Mouse (Mus musculus) myocyte (in vitro differentiated cells): ENCODE results near the gene Rad23a. TPM values are rescaled to one million over a fixed set of nuclear protein-coding genes. Genes with fewer than 3 reads are reported as not detected.

Experiments used
- H3K27me3 ChIP-seq: one replicate; pipeline ENCODE4 v1.6.1; 2011; ENCODE audit not compliant: control insufficient read depth, insufficient read depth, insufficient read length
- H3K36me3 ChIP-seq: one replicate; pipeline ENCODE4 v1.6.1; 2011; ENCODE audit not compliant: control insufficient read depth, insufficient read depth
- H3K4me2 ChIP-seq: one replicate; pipeline ENCODE4 v1.6.1; 2011; ENCODE audit warnings: low read depth, control low read depth
- H3K4me3 ChIP-seq: one replicate; pipeline ENCODE4 v1.5.1; 2011; ENCODE audit warnings: mild to moderate bottlenecking, control low read depth, moderate library complexity
- H3K79me2 ChIP-seq: one replicate; pipeline ENCODE4 v1.6.1; 2011; ENCODE audit not compliant: control insufficient read depth, insufficient read depth
- H3ac ChIP-seq: one replicate; pipeline ENCODE4 v1.6.1; 2011; ENCODE audit not compliant: control insufficient read depth, insufficient read length
- CEBPB ChIP-seq: IDR thresholded peaks from 2 replicates; pipeline ENCODE4 v1.6.1; 2011; ENCODE audit warnings: mild to moderate bottlenecking, moderate library complexity; ENCODE audit not compliant: poor library complexity, insufficient read depth, severe bottlenecking
- E2F4 ChIP-seq: IDR thresholded peaks from one replicate; pipeline ENCODE4 v1.6.1; 2011; ENCODE audit warnings: mild to moderate bottlenecking, control low read depth, moderate library complexity; ENCODE audit not compliant: insufficient read depth
- MAX ChIP-seq: IDR thresholded peaks from one replicate; pipeline ENCODE4 v1.6.1; 2011; ENCODE audit warnings: low read depth, mild to moderate bottlenecking, control low read depth
- MYOD1 ChIP-seq, 3 experiments: IDR thresholded peaks; one replicate each; pipeline ENCODE4 v1.6.1; 2011; ENCODE audit warnings: control low read depth in 2 of 3, low read depth in 2 of 3, mild to moderate bottlenecking in 2 of 3, moderate library complexity in 1 of 3; ENCODE audit not compliant: insufficient read length in 2 of 3, control insufficient read depth in 1 of 3
- MYOG ChIP-seq, 3 experiments: IDR thresholded peaks; one replicate each; pipeline ENCODE4 v1.6.1; 2011; ENCODE audit warnings: control low read depth in 2 of 3, low read depth in 2 of 3, mild to moderate bottlenecking in 2 of 3; ENCODE audit not compliant: insufficient read length in 2 of 3, control insufficient read depth in 1 of 3, insufficient read depth in 1 of 3
- POLR2A ChIP-seq: IDR thresholded peaks from one replicate; pipeline ENCODE4 v1.6.1; 2011; ENCODE audit warnings: low read depth, mild to moderate bottlenecking, control low read depth, moderate library complexity; ENCODE audit not compliant: insufficient read length
- POLR2AphosphoS2 ChIP-seq: IDR thresholded peaks from one replicate; pipeline ENCODE4 v1.6.1; 2011; ENCODE audit warnings: low read depth, control low read depth; ENCODE audit not compliant: insufficient read length
- REST ChIP-seq: IDR thresholded peaks from one replicate; pipeline ENCODE4 v1.6.1; 2011; ENCODE audit warnings: mild to moderate bottlenecking, control low read depth, moderate library complexity; ENCODE audit not compliant: insufficient read depth, insufficient read length
- SRF ChIP-seq: IDR thresholded peaks from one replicate; pipeline ENCODE4 v1.6.1; 2011; ENCODE audit warnings: low read depth; ENCODE audit not compliant: control insufficient read depth, insufficient read length
- TCF12 ChIP-seq: IDR thresholded peaks from one replicate; pipeline ENCODE4 v1.6.1; 2011; ENCODE audit warnings: mild to moderate bottlenecking, control low read depth; ENCODE audit not compliant: poor library complexity, insufficient read depth, severe bottlenecking
- TCF3 ChIP-seq: IDR thresholded peaks from one replicate; pipeline ENCODE4 v1.6.1; 2011; ENCODE audit warnings: low read depth, control low read depth; ENCODE audit not compliant: insufficient read length
- USF1 ChIP-seq: IDR thresholded peaks from one replicate; pipeline ENCODE4 v1.6.1; 2011; ENCODE audit warnings: low read depth, mild to moderate bottlenecking, control low read depth, moderate library complexity
- polyA plus RNA-seq: library from polyadenylated mRNA; unstranded; fragments of >200 nt; fragmentation: generic; extraction: Trizol; gene quantifications from one replicate; pipeline ENCODE4 v1.2.1, GENCODE M21; 2012; ENCODE audit warnings: missing spikeins

Rad23a gene
- polyA plus RNA-seq, 1 experiment: 139 TPM

- Histone ChIP-seq H3K36me3 (no peaks in the 10 kb centered on the region), H3K4me3 (no peak overlapping the region), H3K4me2 (peak overlapping the region; percentile 18), H3K27me3 (no peaks in the 10 kb centered on the region), H3K79me2 (peaks cover 89% of the 10 kb centered on the region), H3ac (no peak overlapping the region)
- TF ChIP-seq CEBPB (no peak), MYOD1 (IDR thresholded peaks at IDR 0.05; ENCODE audit: control insufficient read depth in 1 of 3, insufficient read length in 2 of 3, low read depth in 2 of 3) (no peak), POLR2AphosphoS2 (no peak), TCF3 (no peak), SRF (no peak), TCF12 (no peak), E2F4 (no peak), MAX (no peak), REST (no peak), POLR2A (no peak), MYOG (IDR thresholded peaks at IDR 0.05; ENCODE audit: control insufficient read depth in 1 of 3, insufficient read depth in 1 of 3, insufficient read length in 2 of 3, low read depth in 2 of 3) (no peak), USF1 (no peak)
Measured at GRCm38 (mm10) chr8:84789345-84789744, 51.1 kb downstream of the Rad23a start.

GRCm38 (mm10) chr8:84788896-84789295 is 51.6 kb downstream of the Rad23a start:
- Histone ChIP-seq H3K4me2 (no peak overlapping the region), H3K4me3 (no peak overlapping the region), H3ac (no peak overlapping the region), H3K27me3 (no peaks in the 10 kb centered on the region), H3K36me3 (no peaks in the 10 kb centered on the region), H3K79me2 (peaks cover 89% of the 10 kb centered on the region)
- TF ChIP-seq MAX (no peak), MYOG (IDR thresholded peaks at IDR 0.05; ENCODE audit: control insufficient read depth in 1 of 3, insufficient read depth in 1 of 3, insufficient read length in 2 of 3, low read depth in 2 of 3) (no peak), USF1 (no peak), MYOD1 (IDR thresholded peaks at IDR 0.05; ENCODE audit: control insufficient read depth in 1 of 3, insufficient read length in 2 of 3, low read depth in 2 of 3) (no peak), TCF12 (no peak), CEBPB (no peak), SRF (no peak), E2F4 (no peak), POLR2AphosphoS2 (no peak), POLR2A (no peak), REST (no peak), TCF3 (no peak)

GRCm38 (mm10) chr8:84787523-84788302 is 52.8 kb downstream of the Rad23a start:
- H3K27me3 ChIP-seq: no peaks in the 10 kb centered on the region
- TF ChIP-seq E2F4 (no peak), CEBPB (no peak), USF1 (no peak), SRF (no peak), REST (no peak), MAX (no peak), MYOG (IDR thresholded peaks at IDR 0.05; ENCODE audit: control insufficient read depth in 1 of 3, insufficient read depth in 1 of 3, insufficient read length in 2 of 3, low read depth in 2 of 3) (no peak), TCF3 (no peak), POLR2A (no peak), POLR2AphosphoS2 (no peak), TCF12 (no peak), MYOD1 (IDR thresholded peaks at IDR 0.05; ENCODE audit: control insufficient read depth in 1 of 3, insufficient read length in 2 of 3, low read depth in 2 of 3) (no peak)
- H3K4me3 ChIP-seq: no peak overlapping the region

DNA sequence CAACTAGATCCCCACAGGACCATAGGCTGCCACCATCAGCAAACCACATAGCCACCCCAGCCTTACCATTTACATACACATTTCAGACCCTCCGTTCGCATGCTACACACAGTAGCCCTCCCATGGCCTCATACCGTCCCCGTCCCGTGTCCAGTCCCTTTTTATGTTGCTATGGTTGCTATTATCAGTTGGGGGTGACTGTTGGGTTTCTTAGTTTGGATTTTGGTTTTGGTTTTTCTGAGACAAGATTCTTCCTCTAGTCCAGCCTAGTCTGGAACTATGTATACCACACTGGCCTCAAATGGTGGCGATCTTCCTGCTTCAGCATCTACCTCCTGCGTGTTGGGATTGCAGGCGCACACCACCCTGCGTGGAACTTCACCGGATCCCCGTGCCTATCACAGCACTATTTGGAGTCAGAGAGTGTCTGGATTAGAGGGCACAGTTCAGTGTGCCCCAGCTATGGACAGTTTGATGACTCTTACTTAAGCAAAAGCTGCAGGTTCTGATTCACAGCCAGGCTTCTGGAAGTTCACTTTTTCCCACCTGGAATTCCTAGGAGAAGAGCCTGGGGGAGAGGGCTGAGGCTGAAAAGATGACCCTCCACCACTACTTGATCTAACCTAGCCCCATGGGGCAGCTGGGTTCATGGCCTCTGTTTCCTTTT is 53.5 kb downstream of the Rad23a start:
- H3K4me2 ChIP-seq: peak overlapping the region; percentile 4
- TF ChIP-seq TCF3 (no peak), SRF (no peak), MAX (no peak), POLR2AphosphoS2 (no peak), REST (no peak), CEBPB (no peak), POLR2A (no peak), E2F4 (no peak), MYOG (IDR thresholded peaks at IDR 0.05; ENCODE audit: control insufficient read depth in 1 of 3, insufficient read depth in 1 of 3, insufficient read length in 2 of 3, low read depth in 2 of 3) (no peak), TCF12 (no peak), USF1 (no peak), MYOD1 (IDR thresholded peaks at IDR 0.05; ENCODE audit: control insufficient read depth in 1 of 3, insufficient read length in 2 of 3, low read depth in 2 of 3) (no peak)
- no peaks in the 10 kb centered on the region for H3K27me3 ChIP-seq
- no peaks in the 10 kb centered on the region for H3K36me3 ChIP-seq
- H3K79me2 ChIP-seq: peaks cover 86% of the 10 kb centered on the region
- H3K4me3 ChIP-seq: no peak overlapping the region
- no peak overlapping the region for H3ac ChIP-seq

More at GRCm38 (mm10) chr8:84787523-84788302, 52.8 kb downstream of the Rad23a start:
- H3K79me2 ChIP-seq: peaks cover 89% of the 10 kb centered on the region
- no peaks in the 10 kb centered on the region for H3K36me3 ChIP-seq
- H3K4me2 ChIP-seq: no peak overlapping the region
- no peak overlapping the region for H3ac ChIP-seq
